Mouse (Mus musculus) stomach, embryonic 14.5 days (tissue): Measurements from ENCODE around the gene Tead3. TPM values are rescaled to one million over a fixed set of nuclear protein-coding genes. Genes with fewer than 3 reads are reported as not detected.

Source experiments
- ATAC-seq: fragments of 200-750 bp; cut with Nextera tagmentation; 2 replicates; pipeline ENCODE4 v1.8.0; 2017; ENCODE audit warnings: low read depth, moderate TSS enrichment; ENCODE audit not compliant: insufficient number of reproducible peaks, insufficient read depth, low FRiP score
- H3K27ac ChIP-seq: fragments of 300-500 bp; sonication (generic); 2 replicates; pipeline ENCODE4 v1.5.1; 2014; ENCODE audit warnings: mild to moderate bottlenecking, low read length, moderate library complexity, mixed read lengths
- H3K27me3 ChIP-seq: fragments of 300-500 bp; sonication (generic); 2 replicates; pipeline ENCODE4 v1.6.1; 2014; ENCODE audit warnings: low read length, control low read depth, mixed read lengths; ENCODE audit not compliant: control insufficient read depth, insufficient read depth
- H3K36me3 ChIP-seq: fragments of 300-500 bp; sonication (generic); 2 replicates; pipeline ENCODE4 v1.6.1; 2014; ENCODE audit warnings: mild to moderate bottlenecking, control low read depth, low read length, moderate library complexity, mixed read lengths; ENCODE audit not compliant: control insufficient read depth, insufficient read depth
- H3K4me1 ChIP-seq: fragments of 300-500 bp; sonication (generic); 2 replicates; pipeline ENCODE4 v1.6.1; 2014; ENCODE audit warnings: low read length, control low read depth, mixed read lengths; ENCODE audit not compliant: control insufficient read depth, insufficient read depth
- H3K4me2 ChIP-seq: fragments of 300-500 bp; sonication (generic); replicated peaks from 2 replicates; pipeline ENCODE4 v1.6.1; 2014; ENCODE audit warnings: low read depth, low read length, control low read depth
- H3K4me3 ChIP-seq: fragments of 300-500 bp; sonication (generic); 2 replicates; pipeline ENCODE4 v1.5.1; 2014; ENCODE audit warnings: low read depth, low read length, control low read depth
- H3K9ac ChIP-seq: fragments of 300-500 bp; sonication (generic); replicated peaks from 2 replicates; pipeline ENCODE4 v1.6.1; 2014; ENCODE audit warnings: low read depth, mild to moderate bottlenecking, control low read depth, low read length, moderate library complexity, mixed read lengths
- H3K9me3 ChIP-seq: fragments of 300-500 bp; sonication (generic); 2 replicates; pipeline ENCODE4 v1.6.1; 2016; ENCODE audit warnings: low read depth, low read length, control low read depth; ENCODE audit not compliant: control insufficient read depth
- WGBS: fragments of 180-500 bp; shearing (Covaris S2); extraction: QIAGEN DNeasy Blood & Tissue Kit; methylation state at CpG from one replicate; pipeline ENCODE4 v1.1.7; 2014; 5-methylcytosine and 5-hydroxymethylcytosine counted together
- polyA plus RNA-seq: library from polyadenylated mRNA; unstranded; fragments of >200 nt; fragmentation: Nextera tagmentation; extraction: Ambion mirVana; gene quantifications from 2 replicates; pipeline ENCODE4 v1.2.1, GENCODE M21; 2014

Gene Tead3
- polyA plus RNA-seq, 1 experiment from 2014 or later: 15.7 TPM

GRCm38 (mm10) chr17:28344050-28344607 lies 6.5 kb downstream of the Tead3 start:
- Histone ChIP-seq H3K9me3 (no peaks in the 10 kb centered on the region), H3K27me3 (no peaks in the 10 kb centered on the region), H3K36me3 (peaks cover 18% of the 10 kb centered on the region), H3K4me1 (peaks cover 90% of the 10 kb centered on the region), H3K4me3 (no peak overlapping the region), H3K4me2 (peak overlapping the region; percentile 20; the same call in 1 of the 2 replicates), H3K9ac (0 out of 2 replicates have a peak overlapping the region, but pooled peaks have one; percentile 8), H3K27ac (peak overlapping the region; percentile 99)
- 18% methylated on average over 4 of the region's 4 CpGs for WGBS
- 0 out of 2 replicates have a peak, but pooled peaks have one; percentile 16 for ATAC-seq

- H3K27ac ChIP-seq: peak overlapping the region; percentile 74
- peak overlapping the region; percentile 10 for H3K4me3 ChIP-seq
- peak; percentile 80 for ATAC-seq
- no peaks in the 10 kb centered on the region for H3K27me3 ChIP-seq
- H3K36me3 ChIP-seq: peaks cover 31% of the 10 kb centered on the region
- peak overlapping the region; percentile 15; the same call in 1 of the 2 replicates for H3K9ac ChIP-seq
- H3K4me2 ChIP-seq: peak overlapping the region; percentile 43
- WGBS: 7% methylated on average over 26 of the region's 26 CpGs
- peaks cover 60% of the 10 kb centered on the region for H3K4me1 ChIP-seq
- H3K9me3 ChIP-seq: no peaks in the 10 kb centered on the region
Measured at GRCm38 (mm10) chr17:28341091-28341490, 9.5 kb downstream of the Tead3 start.

GRCm38 (mm10) chr17:28340578-28340977 lies 10.0 kb downstream of the Tead3 start:
- Histone ChIP-seq H3K27me3 (no peaks in the 10 kb centered on the region), H3K9ac (no peak overlapping the region), H3K4me2 (peak overlapping the region; percentile 43; the same call in 1 of the 2 replicates), H3K4me1 (peaks cover 55% of the 10 kb centered on the region), H3K27ac (peak overlapping the region; percentile 74), H3K4me3 (no peak overlapping the region), H3K36me3 (peaks cover 36% of the 10 kb centered on the region), H3K9me3 (no peaks in the 10 kb centered on the region)
- peak; percentile 12; the same call in 1 of the 2 replicates for ATAC-seq
- 67% methylated on average over 7 of the region's 7 CpGs for WGBS

- H3K27me3 ChIP-seq: no peaks in the 10 kb centered on the region
- WGBS: 85% methylated on average over 7 of the region's 7 CpGs
- ATAC-seq: no peak
- no peak overlapping the region for H3K4me2 ChIP-seq
- H3K36me3 ChIP-seq: peaks cover 57% of the 10 kb centered on the region
- H3K4me1 ChIP-seq: peaks cover 46% of the 10 kb centered on the region
- H3K9ac ChIP-seq: no peak overlapping the region
- H3K9me3 ChIP-seq: no peaks in the 10 kb centered on the region
- no peak overlapping the region for H3K27ac ChIP-seq
- no peak overlapping the region for H3K4me3 ChIP-seq
Measured at GRCm38 (mm10) chr17:28337547-28337946, 13.1 kb downstream of the Tead3 start.

- Histone ChIP-seq H3K9me3 (no peaks in the 10 kb centered on the region), H3K4me1 (peaks cover 32% of the 10 kb centered on the region), H3K36me3 (peaks cover 76% of the 10 kb centered on the region), H3K4me3 (no peak overlapping the region), H3K27ac (no peak overlapping the region), H3K4me2 (no peak overlapping the region), H3K9ac (no peak overlapping the region), H3K27me3 (no peaks in the 10 kb centered on the region)
- WGBS: 67% methylated on average over 10 of the region's 10 CpGs
- ATAC-seq: no peak
Measured at GRCm38 (mm10) chr17:28335267-28335666, 15.3 kb downstream of the Tead3 start.

DNA sequence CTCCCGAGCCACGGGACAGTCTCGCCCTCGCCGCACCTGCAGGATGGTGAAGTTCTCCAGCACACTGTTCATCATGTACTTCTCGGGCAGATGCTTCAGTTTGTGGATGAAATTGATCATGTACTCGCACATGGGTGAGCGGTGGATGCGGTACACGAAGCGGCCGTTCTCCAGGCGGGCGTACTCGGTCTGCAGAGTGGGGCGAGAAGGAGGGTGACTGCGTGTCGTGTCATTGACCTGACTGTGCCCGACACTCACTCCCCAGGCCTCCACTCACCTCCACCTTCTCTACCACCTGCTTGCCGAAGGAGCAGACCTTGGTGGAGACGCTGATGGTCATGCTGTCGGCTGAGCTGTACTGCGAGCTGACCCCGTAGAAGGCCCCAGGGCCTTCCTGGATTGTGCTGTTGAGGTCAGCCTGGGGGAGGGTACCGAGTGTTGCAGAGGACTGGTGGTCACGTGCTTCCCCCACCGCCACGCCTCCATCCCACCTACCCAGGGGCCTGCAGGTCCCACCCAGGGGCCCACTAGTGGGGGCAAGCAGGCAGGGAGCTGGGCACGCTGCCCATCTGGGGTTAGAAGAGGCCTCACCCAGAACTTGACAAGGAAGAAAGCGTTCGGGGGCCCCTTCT lies 17.6 kb downstream of the Tead3 start:
- Histone ChIP-seq H3K9ac (no peak overlapping the region), H3K4me1 (peaks cover 30% of the 10 kb centered on the region), H3K4me2 (0 out of 2 replicates have a peak overlapping the region, but pooled peaks have one; percentile 6), H3K9me3 (no peaks in the 10 kb centered on the region), H3K27ac (peak overlapping the region; percentile 69), H3K4me3 (no peak overlapping the region), H3K36me3 (peaks cover 66% of the 10 kb centered on the region), H3K27me3 (no peaks in the 10 kb centered on the region)
- WGBS: 40% methylated on average over 31 of the region's 31 CpGs
- no peak for ATAC-seq

GRCm38 (mm10) chr17:28332113-28332914 lies 18.3 kb downstream of the Tead3 start:
- H3K27me3 ChIP-seq: no peaks in the 10 kb centered on the region
- no peak overlapping the region for H3K4me3 ChIP-seq
- H3K27ac ChIP-seq: peak overlapping the region; percentile 69
- ATAC-seq: no peak
- WGBS: 53% methylated on average over 13 of the region's 13 CpGs
- H3K36me3 ChIP-seq: peaks cover 59% of the 10 kb centered on the region
- no peak overlapping the region for H3K4me2 ChIP-seq
- H3K9me3 ChIP-seq: no peaks in the 10 kb centered on the region
- H3K9ac ChIP-seq: no peak overlapping the region
- H3K4me1 ChIP-seq: peaks cover 36% of the 10 kb centered on the region
